Mouse (Mus musculus): ENCODE measurements around the gene Olfr1474. TPM values are rescaled to one million over a fixed set of nuclear protein-coding genes. Genes with fewer than 3 reads are reported as not detected.

The Olfr1474 gene
- not detected for polyA plus RNA-seq (2014; fragmentation: Illumina TruSeq; extraction: RNeasy Lipid Tissue Mini Kit (QIAGEN cat#74804))

GRCm38 (mm10) chr19:13469265-13469664, at the start of gene Olfr1474:
Olfr1474 (plus strand) TSS chr19:13469565.

GRCm38 (mm10) chr19:13443109-13443508, 26.3 kb upstream of the Olfr1474 start, which contains the start of gene Olfr1471:
Olfr1471 (plus strand) TSS chr19:13443409.

GRCm38 (mm10) chr19:13455986-13456385, 13.4 kb upstream of the Olfr1474 start, which contains the start of gene Olfr1472:
Olfr1472 (minus strand) TSS chr19:13456086.

GRCm38 (mm10) chr19:13480096-13480495, 10.7 kb downstream of the Olfr1474 start, which contains the start of gene Olfr1475:
Olfr1475 (minus strand) TSS chr19:13480196.

GRCm38 (mm10) chr19:13500246-13500645, 30.9 kb downstream of the Olfr1474 start, which contains the start of gene Olfr1477:
Olfr1477 (plus strand) TSS chr19:13500546.

Other genes with a start within 250 kb of the Olfr1474 start
- not detected for gene Olfr1463, start 238.2 kb upstream of the Olfr1474 start, polyA plus RNA-seq (2014; fragmentation: Illumina TruSeq; extraction: RNeasy Lipid Tissue Mini Kit (QIAGEN cat#74804))
- gene Olfr1465, start 154.0 kb upstream of the Olfr1474 start, polyA plus RNA-seq (2014; fragmentation: Illumina TruSeq; extraction: RNeasy Lipid Tissue Mini Kit (QIAGEN cat#74804)), result not detected
- gene Olfr1466, start 130.7 kb upstream of the Olfr1474 start, polyA plus RNA-seq (2014; fragmentation: Illumina TruSeq; extraction: RNeasy Lipid Tissue Mini Kit (QIAGEN cat#74804)), result not detected
- gene Olfr1467, start 107.3 kb upstream of the Olfr1474 start, polyA plus RNA-seq (2014; fragmentation: Illumina TruSeq; extraction: RNeasy Lipid Tissue Mini Kit (QIAGEN cat#74804)), result not detected
- gene Olfr1469, start 61.7 kb upstream of the Olfr1474 start, polyA plus RNA-seq (2014; fragmentation: Illumina TruSeq; extraction: RNeasy Lipid Tissue Mini Kit (QIAGEN cat#74804)), result not detected
- not detected for gene Olfr1471, start 26.2 kb upstream of the Olfr1474 start, polyA plus RNA-seq (2014; fragmentation: Illumina TruSeq; extraction: RNeasy Lipid Tissue Mini Kit (QIAGEN cat#74804))
- not detected for gene Olfr1472, start 13.5 kb upstream of the Olfr1474 start, polyA plus RNA-seq (2014; fragmentation: Illumina TruSeq; extraction: RNeasy Lipid Tissue Mini Kit (QIAGEN cat#74804))
- gene Olfr1475, start 10.6 kb downstream of the Olfr1474 start, polyA plus RNA-seq (2014; fragmentation: Illumina TruSeq; extraction: RNeasy Lipid Tissue Mini Kit (QIAGEN cat#74804)), result not detected
- gene Olfr1477, start 31.0 kb downstream of the Olfr1474 start, polyA plus RNA-seq (2014; fragmentation: Illumina TruSeq; extraction: RNeasy Lipid Tissue Mini Kit (QIAGEN cat#74804)), result not detected
- not detected for gene Olfr1480, start 58.3 kb downstream of the Olfr1474 start, polyA plus RNA-seq (2014; fragmentation: Illumina TruSeq; extraction: RNeasy Lipid Tissue Mini Kit (QIAGEN cat#74804))
- gene Olfr1484, start 113.9 kb downstream of the Olfr1474 start, polyA plus RNA-seq (2014; fragmentation: Illumina TruSeq; extraction: RNeasy Lipid Tissue Mini Kit (QIAGEN cat#74804)), result not detected
- not detected for gene Olfr1487, start 147.8 kb downstream of the Olfr1474 start, polyA plus RNA-seq (2014; fragmentation: Illumina TruSeq; extraction: RNeasy Lipid Tissue Mini Kit (QIAGEN cat#74804))
- gene Olfr1489, start 162.1 kb downstream of the Olfr1474 start, polyA plus RNA-seq (2014; fragmentation: Illumina TruSeq; extraction: RNeasy Lipid Tissue Mini Kit (QIAGEN cat#74804)), result not detected
- gene Olfr1490, start 181.5 kb downstream of the Olfr1474 start, polyA plus RNA-seq (2014; fragmentation: Illumina TruSeq; extraction: RNeasy Lipid Tissue Mini Kit (QIAGEN cat#74804)), result not detected
- gene Olfr1491, start 227.7 kb downstream of the Olfr1474 start, polyA plus RNA-seq (2014; fragmentation: Illumina TruSeq; extraction: RNeasy Lipid Tissue Mini Kit (QIAGEN cat#74804)), result not detected